Mouse (Mus musculus) C2C12 (cell line): Measurements from ENCODE around the gene Slc9a3.

Experiments
- CEBPB ChIP-seq: IDR thresholded peaks from one replicate; pipeline ENCODE4 v1.6.1; 2011; ENCODE audit warnings: low read depth, mild to moderate bottlenecking, control low read depth, moderate library complexity
- CTCF ChIP-seq: IDR thresholded peaks from one replicate; pipeline ENCODE4 v1.5.1; 2011; ENCODE audit not compliant: control insufficient read depth, insufficient read depth, insufficient read length
- MAX ChIP-seq: IDR thresholded peaks from one replicate; pipeline ENCODE4 v1.6.1; 2011; ENCODE audit warnings: mild to moderate bottlenecking, control low read depth
- MYOD1 ChIP-seq: IDR thresholded peaks from one replicate; pipeline ENCODE4 v1.6.1; 2011; ENCODE audit warnings: low read depth; ENCODE audit not compliant: control insufficient read depth, insufficient read length
- MYOG ChIP-seq: IDR thresholded peaks from one replicate; pipeline ENCODE4 v1.6.1; 2011; ENCODE audit not compliant: control insufficient read depth, insufficient read length; ENCODE audit errors: extremely low read depth

GRCm38 (mm10) chr13:74166348-74167056, 45.2 kb downstream of the Slc9a3 start:
- TF ChIP-seq CTCF (no peak), MYOG (no peak), MAX (no peak), CEBPB (no peak), MYOD1 (no peak)
